Mouse (Mus musculus) forebrain, embryonic 15.5 days (tissue): Measurements from ENCODE around the gene Larp1. TPM values are rescaled to one million over a fixed set of nuclear protein-coding genes. Genes with fewer than 3 reads are reported as not detected.

Experiments used
- ATAC-seq: fragments of 200-750 bp; cut with Nextera tagmentation; replicated peaks from 2 replicates; pipeline ENCODE4 v1.8.0; 2017; ENCODE audit warnings: mild to moderate bottlenecking, moderate TSS enrichment, moderate library complexity
- H3K27ac ChIP-seq: fragments of 300-500 bp; sonication (generic); replicated peaks from 2 replicates; pipeline ENCODE4 v1.5.1; 2015; ENCODE audit warnings: mild to moderate bottlenecking, inconsistent platforms
- H3K27me3 ChIP-seq: fragments of 300-500 bp; sonication (generic); 2 replicates; pipeline ENCODE4 v1.6.1; 2015; ENCODE audit warnings: inconsistent platforms
- H3K36me3 ChIP-seq: fragments of 300-500 bp; sonication (generic); 2 replicates; pipeline ENCODE4 v1.6.1; 2015; ENCODE audit warnings: mild to moderate bottlenecking, inconsistent platforms
- H3K4me1 ChIP-seq: fragments of 300-500 bp; sonication (generic); 2 replicates; pipeline ENCODE4 v1.6.1; 2015; ENCODE audit warnings: inconsistent platforms
- H3K4me2 ChIP-seq: fragments of 300-500 bp; sonication (generic); replicated peaks from 2 replicates; pipeline ENCODE4 v1.6.1; 2015; ENCODE audit warnings: mild to moderate bottlenecking, inconsistent platforms
- H3K4me3 ChIP-seq: fragments of 300-500 bp; sonication (generic); 2 replicates; pipeline ENCODE4 v1.5.1; 2015; ENCODE audit warnings: mild to moderate bottlenecking, inconsistent platforms
- H3K9ac ChIP-seq: fragments of 300-500 bp; sonication (generic); replicated peaks from 2 replicates; pipeline ENCODE4 v1.6.1; 2015; ENCODE audit warnings: mild to moderate bottlenecking, inconsistent platforms
- H3K9me3 ChIP-seq: fragments of 300-500 bp; sonication (generic); 2 replicates; pipeline ENCODE4 v1.6.1; 2016; ENCODE audit warnings: inconsistent platforms
- WGBS: fragments of 180-500 bp; shearing (Covaris S2); methylation state at CpG from one replicate; pipeline ENCODE4 v1.1.7; 2015; ENCODE audit warnings: mixed read lengths; 5-methylcytosine and 5-hydroxymethylcytosine counted together
- polyA plus RNA-seq: library from polyadenylated mRNA; unstranded; fragments of >200 nt; fragmentation: Nextera tagmentation; extraction: Ambion mirVana; gene quantifications from 2 replicates; pipeline ENCODE4 v1.2.1, GENCODE M21; 2015

The Larp1 gene
- 18.5 and 18.7 TPM in 2 replicates for polyA plus RNA-seq

GRCm38 (mm10) chr11:58009051-58009515 lies at the start of gene Larp1:
Gene Larp1, plus strand, starts transcription at chr11:58009064.
- Histone ChIP-seq H3K4me1 (peaks cover 28% of the 10 kb centered on the region), H3K4me3 (peak within 1 kb of the TSS; percentile 94), H3K27me3 (no peaks in the 10 kb centered on the region), H3K36me3 (no peaks in the 10 kb centered on the region), H3K4me2 (peak within 1 kb of the TSS; percentile 74), H3K9ac (peak within 1 kb of the TSS; percentile 81), H3K9me3 (no peaks in the 10 kb centered on the region), H3K27ac (peak within 1 kb of the TSS; percentile 91)
- peak; percentile 73 for ATAC-seq
- under 1% methylated on average over 50 of the region's 84 CpGs for WGBS

GRCm38 (mm10) chr11:57959924-57960323 lies 48.9 kb upstream of the Larp1 start:
- Histone ChIP-seq H3K27me3 (no peaks in the 10 kb centered on the region), H3K4me3 (no peak overlapping the region), H3K4me2 (no peak overlapping the region), H3K9me3 (no peaks in the 10 kb centered on the region), H3K9ac (no peak overlapping the region), H3K36me3 (no peaks in the 10 kb centered on the region), H3K4me1 (peaks cover 11% of the 10 kb centered on the region), H3K27ac (no peak overlapping the region)
- 85% methylated on average over 2 of the region's 2 CpGs for WGBS
- ATAC-seq, result no peak

DNA sequence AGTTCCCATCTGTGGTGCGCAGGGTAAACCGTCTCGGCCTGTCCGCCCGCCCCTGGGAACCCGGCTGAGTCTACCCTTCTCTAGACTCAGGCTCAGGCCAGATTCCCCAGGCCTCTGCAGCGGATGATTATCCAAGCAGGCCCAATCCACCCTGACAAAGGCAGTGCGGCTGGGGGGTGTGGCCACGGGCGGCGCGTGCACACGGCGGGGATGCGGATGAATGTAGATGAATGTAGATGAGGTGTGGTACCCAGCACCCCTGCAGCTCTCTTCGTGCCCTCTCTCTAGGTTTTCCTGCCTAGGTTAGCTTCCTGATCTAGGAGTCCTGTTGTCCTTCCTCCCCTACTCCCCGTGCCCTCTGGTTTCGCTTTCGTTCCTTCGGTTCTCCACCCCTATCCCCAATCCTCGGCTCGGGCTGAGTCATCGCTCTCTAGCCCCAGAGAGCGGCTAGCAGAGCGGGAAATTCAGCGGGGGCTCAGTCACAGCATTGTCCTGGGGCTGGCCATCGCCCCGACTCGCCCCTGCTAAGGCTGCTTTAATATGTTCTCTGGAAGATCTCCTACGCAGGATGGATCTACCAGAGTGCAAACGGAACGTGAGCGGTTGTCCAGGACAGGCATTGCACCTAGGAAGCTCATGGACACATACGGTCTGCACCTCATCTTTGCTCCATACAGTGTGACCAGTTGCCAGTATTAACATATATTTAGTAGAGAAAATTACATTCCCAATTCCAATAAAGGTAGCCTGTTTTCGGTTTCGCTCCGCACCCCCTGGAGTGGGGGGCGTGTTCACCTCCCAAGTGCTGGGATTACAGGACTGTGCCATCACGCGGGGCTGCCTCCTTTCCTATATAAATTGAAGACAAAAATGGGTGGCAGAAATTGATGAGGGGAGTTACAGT lies 46.2 kb upstream of the Larp1 start:
- H3K27me3 ChIP-seq, result no peaks in the 10 kb centered on the region
- no peaks in the 10 kb centered on the region for H3K36me3 ChIP-seq
- H3K9ac ChIP-seq, result peak overlapping the region; percentile 86
- peak overlapping the region; percentile 67 for H3K4me3 ChIP-seq
- peaks cover 11% of the 10 kb centered on the region for H3K4me1 ChIP-seq
- peak overlapping the region; percentile 89 for H3K27ac ChIP-seq
- under 1% methylated on average over 40 of the region's 40 CpGs for WGBS
- H3K4me2 ChIP-seq, result peak overlapping the region; percentile 86
- no peaks in the 10 kb centered on the region for H3K9me3 ChIP-seq
- peak; percentile 97 for ATAC-seq

DNA sequence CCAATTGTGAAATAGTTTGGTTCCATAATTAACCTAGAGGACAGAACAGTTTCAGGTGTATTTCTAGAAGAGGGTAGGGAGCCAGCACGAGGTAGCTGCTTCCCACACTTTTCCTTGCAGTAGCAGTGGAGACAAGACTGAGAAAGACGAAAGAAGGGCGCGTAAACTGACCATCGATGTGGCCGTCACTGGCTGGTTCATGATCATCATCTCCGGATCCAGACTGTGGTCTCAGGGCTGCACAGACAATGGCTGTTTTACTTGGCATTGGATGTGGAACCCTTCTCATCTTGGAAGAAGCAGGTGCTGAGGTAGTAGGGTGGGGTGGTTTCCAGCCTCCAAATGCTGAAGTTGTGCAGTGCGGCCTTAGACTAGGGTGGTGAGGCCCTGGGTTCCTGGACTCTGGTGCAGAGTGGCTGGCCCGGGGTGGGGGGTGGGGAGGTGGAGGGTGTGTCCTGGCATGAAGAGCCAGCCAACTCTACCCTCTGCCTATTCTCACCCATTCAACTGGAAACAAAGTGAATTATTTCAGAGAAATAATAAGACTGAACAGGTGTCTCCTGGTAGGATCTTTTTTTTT lies 45.5 kb upstream of the Larp1 start:
- H3K4me2 ChIP-seq, result peak overlapping the region; percentile 86
- no peaks in the 10 kb centered on the region for H3K9me3 ChIP-seq
- H3K27me3 ChIP-seq, result no peaks in the 10 kb centered on the region
- H3K36me3 ChIP-seq, result no peaks in the 10 kb centered on the region
- H3K4me3 ChIP-seq, result peak overlapping the region; percentile 67
- H3K27ac ChIP-seq, result 0 out of 2 replicates have a peak overlapping the region, but pooled peaks have one; percentile 89
- 33% methylated on average over 9 of the region's 9 CpGs for WGBS
- ATAC-seq, result no peak
- peak overlapping the region; percentile 86 for H3K9ac ChIP-seq
- H3K4me1 ChIP-seq, result peaks cover 11% of the 10 kb centered on the region

DNA sequence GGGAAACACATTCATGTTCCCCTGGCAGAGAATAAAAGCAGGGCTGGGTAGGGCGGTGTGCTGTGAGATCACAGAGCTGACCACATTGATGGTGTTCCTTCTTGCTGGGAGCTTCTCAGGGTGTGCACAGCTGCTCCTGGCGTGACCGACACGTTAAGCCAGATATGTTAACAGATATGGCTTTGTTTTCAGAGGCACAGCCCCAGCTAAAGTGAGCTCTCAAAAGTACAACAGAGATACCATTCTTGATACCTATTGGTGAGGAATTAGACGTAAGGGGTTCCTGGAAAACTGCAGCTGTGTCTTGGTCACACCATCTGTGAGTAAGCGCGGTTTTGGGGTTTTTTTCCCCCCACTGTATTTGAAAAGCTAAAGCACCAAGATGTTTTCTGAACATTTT lies 42.2 kb upstream of the Larp1 start:
- Histone ChIP-seq H3K36me3 (no peaks in the 10 kb centered on the region), H3K27me3 (no peaks in the 10 kb centered on the region), H3K9ac (no peak overlapping the region), H3K4me3 (no peak overlapping the region), H3K4me1 (peaks cover 11% of the 10 kb centered on the region), H3K4me2 (no peak overlapping the region), H3K27ac (no peak overlapping the region; the same call in 1 of the 2 replicates), H3K9me3 (no peaks in the 10 kb centered on the region)
- WGBS, result 58% methylated on average over 7 of the region's 7 CpGs
- no peak for ATAC-seq

DNA sequence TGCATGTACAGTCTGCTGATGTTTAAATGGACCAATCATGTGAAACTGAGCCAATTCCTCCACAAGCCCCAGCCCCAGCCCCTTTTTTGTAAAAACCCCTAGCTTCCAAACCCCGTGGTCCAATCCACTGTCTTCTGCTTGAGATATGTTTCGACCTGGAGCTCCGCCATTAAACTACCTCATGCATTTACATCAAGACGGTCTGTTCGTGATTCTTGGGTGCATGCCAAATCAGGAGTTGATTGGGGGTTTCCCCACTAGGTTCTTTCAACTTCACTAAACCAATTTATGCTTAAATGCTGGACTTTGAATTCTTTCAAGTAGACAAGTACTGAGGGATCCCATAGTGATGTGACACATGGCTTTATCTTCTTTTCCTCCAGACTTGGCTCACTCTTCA lies 40.6 kb upstream of the Larp1 start:
- no peak for ATAC-seq
- no peaks in the 10 kb centered on the region for H3K27me3 ChIP-seq
- H3K4me3 ChIP-seq, result no peak overlapping the region
- no peak overlapping the region for H3K9ac ChIP-seq
- H3K9me3 ChIP-seq, result no peaks in the 10 kb centered on the region
- no peak overlapping the region for H3K4me2 ChIP-seq
- H3K36me3 ChIP-seq, result no peaks in the 10 kb centered on the region
- no peak overlapping the region for H3K27ac ChIP-seq
- 42% methylated on average over 5 of the region's 5 CpGs for WGBS
- peaks cover 3% of the 10 kb centered on the region for H3K4me1 ChIP-seq

DNA sequence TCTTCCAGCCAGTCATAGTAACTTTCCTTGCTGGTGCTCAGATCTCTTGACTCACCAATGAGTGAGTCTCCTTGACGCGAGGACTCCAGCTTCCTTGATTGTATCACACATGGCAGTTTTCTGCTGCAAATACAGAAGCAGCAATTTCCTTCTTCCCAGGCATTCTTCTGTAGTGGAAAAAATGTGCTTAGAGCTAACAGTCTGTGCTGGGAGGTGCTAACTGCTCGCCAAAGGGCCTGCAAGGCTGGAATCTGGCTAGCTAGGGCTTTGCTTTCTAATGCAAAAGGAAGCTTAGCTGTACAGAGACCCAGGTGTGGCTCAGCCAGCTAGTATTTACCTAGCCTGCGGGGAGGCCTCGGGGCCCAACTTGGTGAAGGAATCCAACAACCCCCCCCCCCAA lies 38.3 kb upstream of the Larp1 start:
- Histone ChIP-seq H3K9ac (no peak overlapping the region), H3K4me3 (no peak overlapping the region), H3K4me2 (no peak overlapping the region), H3K27me3 (no peaks in the 10 kb centered on the region), H3K9me3 (no peaks in the 10 kb centered on the region), H3K36me3 (no peaks in the 10 kb centered on the region), H3K4me1 (no peaks in the 10 kb centered on the region), H3K27ac (no peak overlapping the region)
- WGBS, result 33% methylated on average over 5 of the region's 5 CpGs
- no peak for ATAC-seq

DNA sequence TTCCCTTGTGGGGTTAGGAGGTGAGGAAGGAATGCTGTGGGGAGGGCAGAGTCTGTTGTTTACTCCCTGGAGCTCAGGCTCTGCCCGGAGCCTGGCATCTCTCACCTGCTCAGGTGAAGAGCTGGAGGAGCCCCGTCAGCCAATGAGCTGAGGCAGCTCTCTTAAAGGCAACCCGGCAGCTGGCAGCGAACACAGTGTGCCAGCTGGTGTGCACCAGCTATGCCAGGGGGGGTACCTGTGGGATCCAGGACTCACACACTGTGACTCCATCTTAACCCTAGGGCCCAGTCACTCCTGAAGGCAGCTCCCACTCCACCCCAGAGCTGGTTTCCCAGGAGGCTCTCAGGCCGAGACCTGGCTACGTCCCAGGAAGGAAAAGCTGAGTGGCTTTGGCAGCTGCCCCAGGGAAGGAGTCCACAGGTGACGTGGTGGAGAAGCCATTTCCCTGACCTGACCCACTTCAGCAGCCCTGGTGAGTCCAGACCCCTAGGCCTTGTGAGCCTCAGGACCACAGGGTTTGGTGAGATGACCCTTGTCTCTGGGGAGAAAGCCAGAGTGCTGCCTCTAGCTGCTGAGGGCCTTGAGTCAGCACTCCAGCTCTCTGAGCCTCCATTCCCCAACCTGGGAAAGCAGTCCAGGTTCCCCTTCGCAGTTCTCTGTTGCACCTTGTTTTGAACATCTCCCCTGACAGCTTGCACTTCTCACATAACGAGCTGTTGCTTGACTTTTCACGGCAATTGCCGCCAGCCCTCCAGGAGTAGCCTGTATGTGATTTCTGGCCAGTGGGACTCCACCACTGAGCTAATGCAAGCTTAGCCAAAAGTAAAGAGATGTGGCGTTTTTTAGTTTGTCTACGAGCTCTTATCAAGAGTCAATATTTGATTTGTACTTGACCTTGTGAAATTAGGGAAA lies 35.6 kb upstream of the Larp1 start:
- ATAC-seq, result no peak

GRCm38 (mm10) chr11:57973913-57974234 lies 35.0 kb upstream of the Larp1 start:
- WGBS, result 75% methylated on average over 9 of the region's 9 CpGs
- Histone ChIP-seq H3K9me3 (no peaks in the 10 kb centered on the region), H3K4me3 (no peak overlapping the region), H3K4me2 (no peak overlapping the region), H3K36me3 (no peaks in the 10 kb centered on the region), H3K9ac (no peak overlapping the region), H3K27ac (no peak overlapping the region), H3K4me1 (no peaks in the 10 kb centered on the region), H3K27me3 (no peaks in the 10 kb centered on the region)
- ATAC-seq, result no peak

More for the DNA sequence above, 35.6 kb upstream of the Larp1 start:
- Histone ChIP-seq H3K4me1 (no peaks in the 10 kb centered on the region), H3K27me3 (no peaks in the 10 kb centered on the region), H3K9me3 (no peaks in the 10 kb centered on the region), H3K9ac (no peak overlapping the region), H3K36me3 (no peaks in the 10 kb centered on the region), H3K4me2 (no peak overlapping the region), H3K27ac (no peak overlapping the region), H3K4me3 (no peak overlapping the region)
- WGBS, result 70% methylated on average over 13 of the region's 13 CpGs

GRCm38 (mm10) chr11:57975876-57976275 lies 33.0 kb upstream of the Larp1 start:
- no peak for ATAC-seq
- no peak overlapping the region for H3K9ac ChIP-seq
- no peaks in the 10 kb centered on the region for H3K9me3 ChIP-seq
- no peak overlapping the region for H3K27ac ChIP-seq
- H3K36me3 ChIP-seq, result no peaks in the 10 kb centered on the region
- H3K27me3 ChIP-seq, result no peaks in the 10 kb centered on the region
- H3K4me3 ChIP-seq, result no peak overlapping the region
- no peaks in the 10 kb centered on the region for H3K4me1 ChIP-seq
- no peak overlapping the region for H3K4me2 ChIP-seq

DNA sequence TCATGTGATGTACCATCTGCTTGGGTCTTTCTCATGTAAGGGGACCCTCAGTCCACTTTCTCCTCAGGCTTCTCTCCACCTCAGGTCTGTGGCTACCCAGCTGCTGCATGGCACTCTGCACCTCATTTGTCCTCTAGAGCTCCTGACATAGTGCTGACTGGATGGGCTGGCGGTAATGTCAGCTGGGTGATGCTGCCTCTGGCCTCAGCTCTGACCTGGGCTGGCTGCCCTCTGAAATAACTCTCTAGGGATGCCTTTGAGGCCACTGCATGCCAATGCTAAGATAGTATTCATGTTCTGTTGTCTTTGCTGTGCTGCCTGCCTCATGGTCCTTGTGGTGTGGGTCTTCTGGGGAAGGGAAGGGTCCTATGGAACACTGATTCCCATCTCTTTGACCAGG lies 31.2 kb upstream of the Larp1 start:
- 94% methylated on average over 1 of the region's 1 CpGs for WGBS
- ATAC-seq, result no peak
- Histone ChIP-seq H3K4me3 (no peak overlapping the region), H3K9ac (no peak overlapping the region), H3K4me1 (no peaks in the 10 kb centered on the region), H3K36me3 (no peaks in the 10 kb centered on the region), H3K4me2 (no peak overlapping the region), H3K27ac (no peak overlapping the region), H3K9me3 (no peaks in the 10 kb centered on the region), H3K27me3 (no peaks in the 10 kb centered on the region)

- Histone ChIP-seq H3K4me1 (no peaks in the 10 kb centered on the region), H3K9ac (no peak overlapping the region), H3K36me3 (no peaks in the 10 kb centered on the region), H3K27me3 (no peaks in the 10 kb centered on the region), H3K4me3 (no peak overlapping the region), H3K4me2 (no peak overlapping the region), H3K27ac (no peak overlapping the region), H3K9me3 (no peaks in the 10 kb centered on the region)
- 91% methylated on average over 6 of the region's 6 CpGs for WGBS
- no peak for ATAC-seq
Measured at GRCm38 (mm10) chr11:57979621-57980020, 29.2 kb upstream of the Larp1 start.
